Mouse (Mus musculus) embryonic fibroblast, embryonic 13.5 days (primary cell): ENCODE results near the gene Sult4a1.

Source experiments
- CTCF ChIP-seq: IDR thresholded peaks from 2 replicates; pipeline ENCODE4 v1.5.1; 2011; ENCODE audit warnings: mild to moderate bottlenecking, control low read depth, low read length, moderate library complexity, borderline replicate concordance; ENCODE audit not compliant: insufficient read depth
- POLR2A ChIP-seq: IDR thresholded peaks from 2 replicates; pipeline ENCODE4 v1.6.1; 2011; ENCODE audit warnings: low read depth, mild to moderate bottlenecking, control low read depth, low read length, moderate library complexity

- TF ChIP-seq POLR2A (no peak), CTCF (no peak)
These were observed 28.4 kb downstream of the Sult4a1 start for GRCm38 (mm10) chr15:84077151-84077550.
